Mouse (Mus musculus) hindbrain, embryonic 16.5 days (tissue): Measurements from ENCODE around the gene Ninj1. TPM values are rescaled to one million over a fixed set of nuclear protein-coding genes. Genes with fewer than 3 reads are reported as not detected.

ENCODE experiments used
- ATAC-seq: fragments of 200-750 bp; cut with Nextera tagmentation; 2 replicates; pipeline ENCODE4 v1.8.0; 2017; ENCODE audit warnings: moderate TSS enrichment, moderate library complexity
- H3K27ac ChIP-seq: fragments of 300-500 bp; sonication (generic); 2 replicates; pipeline ENCODE4 v1.5.1; 2014; ENCODE audit warnings: low read depth, mild to moderate bottlenecking, control low read depth, low read length, moderate library complexity
- H3K27me3 ChIP-seq: fragments of 300-500 bp; sonication (generic); replicated peaks from 2 replicates; pipeline ENCODE4 v1.6.1; 2014; ENCODE audit warnings: low read length; ENCODE audit not compliant: control insufficient read depth, insufficient read depth
- H3K36me3 ChIP-seq: fragments of 300-500 bp; sonication (generic); 2 replicates; pipeline ENCODE4 v1.6.1; 2014; ENCODE audit warnings: mild to moderate bottlenecking, low read length, moderate library complexity, mixed read lengths; ENCODE audit not compliant: control insufficient read depth, insufficient read depth
- H3K4me1 ChIP-seq: fragments of 300-500 bp; sonication (generic); 2 replicates; pipeline ENCODE4 v1.6.1; 2014; ENCODE audit warnings: low read depth, low read length; ENCODE audit not compliant: control insufficient read depth, insufficient read depth
- H3K4me2 ChIP-seq: fragments of 300-500 bp; sonication (generic); 2 replicates; pipeline ENCODE4 v1.6.1; 2014; ENCODE audit warnings: mild to moderate bottlenecking, low read length, control low read depth, moderate library complexity
- H3K4me3 ChIP-seq: fragments of 300-500 bp; sonication (generic); 2 replicates; pipeline ENCODE4 v1.5.1; 2014; ENCODE audit warnings: mild to moderate bottlenecking, low read length, control low read depth, moderate library complexity
- H3K9ac ChIP-seq: fragments of 300-500 bp; sonication (generic); 2 replicates; pipeline ENCODE4 v1.6.1; 2014; ENCODE audit warnings: low read depth, mild to moderate bottlenecking, control low read depth, low read length, moderate library complexity
- H3K9me3 ChIP-seq: fragments of 300-500 bp; sonication (generic); 2 replicates; pipeline ENCODE4 v1.6.1; 2014; ENCODE audit warnings: mild to moderate bottlenecking, low read length, moderate library complexity; ENCODE audit not compliant: control insufficient read depth
- WGBS: fragments of 180-500 bp; shearing (Covaris S2); extraction: QIAGEN DNeasy Blood & Tissue Kit; methylation state at CpG from one replicate; pipeline ENCODE4 v1.1.7; 2014; 5-methylcytosine and 5-hydroxymethylcytosine counted together
- polyA plus RNA-seq: library from polyadenylated mRNA; unstranded; fragments of >200 nt; fragmentation: Nextera tagmentation; extraction: Ambion mirVana; gene quantifications from 2 replicates; pipeline ENCODE4 v1.2.1, GENCODE M21; 2015

Ninj1 gene
- 35.5 and 40.2 TPM in 2 replicates for polyA plus RNA-seq

DNA sequence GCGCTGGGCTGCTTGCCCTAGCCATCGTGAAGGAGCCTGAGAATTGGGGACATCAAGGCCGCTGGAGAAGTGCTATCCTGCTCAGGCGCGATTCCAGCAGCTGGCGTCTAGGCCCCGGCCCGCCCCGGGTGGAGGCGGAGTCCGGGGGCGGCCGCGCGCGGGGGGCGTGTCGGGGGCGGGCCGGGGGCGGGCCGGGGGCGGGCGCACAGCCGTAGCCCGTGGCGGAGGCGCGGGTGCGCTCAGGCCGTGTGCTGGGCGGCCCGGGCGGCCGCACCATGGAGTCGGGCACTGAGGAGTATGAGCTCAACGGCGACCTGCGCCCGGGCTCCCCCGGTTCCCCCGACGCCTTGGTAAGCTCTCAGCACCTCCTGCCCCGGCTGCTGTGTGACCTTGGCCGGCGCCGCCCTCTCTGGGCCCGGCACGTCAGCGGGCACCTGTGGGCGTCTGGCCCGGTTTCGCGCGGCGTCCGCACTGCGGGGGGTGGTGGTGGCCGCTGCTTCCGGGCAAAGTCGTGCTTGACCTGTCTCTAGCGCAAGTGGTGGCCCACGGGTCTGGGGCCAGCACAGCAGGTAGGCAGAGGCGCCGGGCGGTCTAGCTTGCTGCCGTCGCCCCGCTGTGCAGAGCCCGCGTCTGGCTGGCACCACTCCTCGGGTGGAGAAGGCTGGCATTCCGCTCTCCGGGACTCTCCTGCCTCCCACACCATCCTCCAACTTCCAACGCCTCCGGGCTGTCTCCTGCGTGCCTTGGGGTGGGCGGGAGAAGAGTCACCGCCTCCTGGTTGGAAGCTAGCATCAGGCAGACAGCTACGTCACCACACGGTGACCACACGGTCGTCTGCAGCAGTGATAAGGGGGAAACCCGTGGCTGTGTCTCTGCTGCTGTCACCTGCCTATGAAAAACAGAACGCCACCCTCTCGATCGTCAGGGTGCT lies at the start of gene Ninj1:
Ninj1 (plus strand) TSS at position 198 of the 931 bp plus-strand sequence.
- under 1% methylated on average over 66 of the region's 87 CpGs for WGBS
- Histone ChIP-seq H3K36me3 (no peaks in the 10 kb centered on the region), H3K27ac (peak within 1 kb of the TSS; percentile 52), H3K4me2 (peak within 1 kb of the TSS; percentile 85), H3K4me1 (peaks cover 26% of the 10 kb centered on the region), H3K4me3 (peak within 1 kb of the TSS; percentile 57), H3K9ac (peak within 1 kb of the TSS; percentile 68), H3K27me3 (no peaks in the 10 kb centered on the region), H3K9me3 (no peaks in the 10 kb centered on the region)
- ATAC-seq: peak; percentile 93

DNA sequence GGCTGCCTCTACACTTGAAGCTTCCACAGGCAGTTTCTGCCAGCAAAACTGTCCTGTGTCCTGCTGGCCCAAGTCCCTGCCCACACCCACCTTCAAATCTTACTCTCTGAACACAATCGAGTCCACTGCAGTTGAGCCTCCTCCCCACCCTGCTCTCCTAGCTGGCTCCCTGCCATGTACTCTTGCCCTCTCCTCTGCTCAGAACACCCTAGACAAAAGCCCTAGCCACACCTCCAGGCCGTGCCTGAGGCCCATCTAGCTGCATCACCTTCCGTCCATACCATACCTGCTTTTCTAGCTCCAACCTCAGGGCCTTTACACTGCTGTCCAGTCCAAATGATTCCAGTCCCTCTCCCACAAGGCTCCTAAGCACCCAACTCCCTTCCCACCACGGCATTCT lies 46.7 kb upstream of the Ninj1 start:
- 55% methylated on average over 4 of the region's 4 CpGs for WGBS
- Histone ChIP-seq H3K4me3 (no peak overlapping the region), H3K9me3 (no peaks in the 10 kb centered on the region), H3K36me3 (peaks cover 6% of the 10 kb centered on the region), H3K4me1 (peaks cover 27% of the 10 kb centered on the region), H3K27me3 (no peaks in the 10 kb centered on the region), H3K4me2 (no peak overlapping the region), H3K27ac (no peak overlapping the region), H3K9ac (no peak overlapping the region)
- ATAC-seq: no peak

DNA sequence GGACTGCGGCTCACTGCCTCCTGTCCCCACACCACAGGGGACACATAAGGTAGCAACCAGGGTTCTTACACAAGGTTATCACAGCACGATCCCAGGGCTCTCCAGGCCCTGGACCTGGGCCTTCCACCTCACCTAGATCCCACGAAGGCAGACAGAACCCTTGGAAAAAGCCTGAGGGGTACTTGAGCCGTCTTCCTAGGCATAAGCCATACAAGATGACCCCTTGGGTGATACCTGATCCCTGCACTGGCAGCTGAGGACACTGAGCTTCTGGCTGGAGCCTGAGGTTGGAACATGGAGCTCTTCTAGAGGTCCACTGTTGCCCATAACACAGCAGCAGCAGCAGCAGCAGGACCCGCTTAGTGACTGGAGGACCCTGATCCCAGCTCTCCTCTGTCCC lies 44.9 kb upstream of the Ninj1 start:
- Histone ChIP-seq H3K4me2 (no peak overlapping the region), H3K27me3 (no peaks in the 10 kb centered on the region), H3K27ac (no peak overlapping the region), H3K9ac (no peak overlapping the region), H3K9me3 (no peaks in the 10 kb centered on the region), H3K4me1 (peaks cover 35% of the 10 kb centered on the region), H3K36me3 (peaks cover 6% of the 10 kb centered on the region), H3K4me3 (no peak overlapping the region)
- no peak for ATAC-seq
- WGBS: 84% methylated on average over 5 of the region's 5 CpGs

DNA sequence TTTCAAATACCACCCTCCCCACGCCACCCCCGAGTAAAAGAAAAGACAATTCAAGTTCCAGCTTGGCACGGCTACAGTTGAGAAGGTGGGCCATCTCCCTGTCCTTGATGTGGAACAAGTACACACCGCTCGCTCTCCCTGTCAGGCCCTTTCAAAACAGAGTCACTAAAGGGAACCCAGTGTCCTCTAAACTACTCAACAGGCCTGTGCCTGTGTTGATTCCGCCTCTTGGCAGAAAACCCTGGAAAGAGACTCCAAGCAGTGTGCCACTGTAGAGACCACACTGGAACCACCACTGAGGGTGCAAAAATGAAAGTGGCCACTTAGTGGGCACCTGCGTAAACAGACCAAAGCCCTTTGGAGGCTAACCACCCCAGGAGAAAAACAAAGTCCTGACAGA lies 44.0 kb upstream of the Ninj1 start:
- WGBS: 86% methylated on average over 7 of the region's 7 CpGs
- H3K4me1 ChIP-seq: peaks cover 39% of the 10 kb centered on the region
- H3K4me3 ChIP-seq: no peak overlapping the region
- peaks cover 6% of the 10 kb centered on the region for H3K36me3 ChIP-seq
- H3K27ac ChIP-seq: no peak overlapping the region
- H3K4me2 ChIP-seq: no peak overlapping the region; the same call in 1 of the 2 replicates
- H3K9me3 ChIP-seq: no peaks in the 10 kb centered on the region
- no peak for ATAC-seq
- H3K9ac ChIP-seq: no peak overlapping the region
- H3K27me3 ChIP-seq: no peaks in the 10 kb centered on the region

DNA sequence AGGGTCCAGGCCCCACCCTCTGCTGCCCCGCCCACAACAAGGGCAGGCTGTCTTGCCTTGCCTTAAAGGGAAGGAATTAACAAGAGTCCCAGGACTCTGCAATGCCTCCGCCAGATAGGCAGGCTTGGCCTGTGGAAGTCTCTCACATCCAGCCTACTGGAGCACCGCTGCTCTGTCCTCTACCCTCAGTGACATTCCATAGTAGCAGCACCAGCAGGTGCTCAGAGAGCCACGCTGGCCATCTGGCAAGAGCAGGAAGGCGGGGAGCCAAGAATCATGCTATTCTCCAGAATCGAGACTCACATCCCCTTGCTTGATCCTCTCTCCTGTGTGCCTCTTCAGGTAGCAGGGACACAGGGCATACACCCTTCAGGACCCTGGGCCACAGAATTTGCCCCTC lies 42.8 kb upstream of the Ninj1 start:
- no peaks in the 10 kb centered on the region for H3K27me3 ChIP-seq
- no peak for ATAC-seq
- no peak overlapping the region for H3K27ac ChIP-seq
- peak overlapping the region; percentile 21 for H3K4me3 ChIP-seq
- WGBS: 48% methylated on average over 6 of the region's 6 CpGs
- H3K4me1 ChIP-seq: peaks cover 40% of the 10 kb centered on the region
- peak overlapping the region; percentile 65 for H3K4me2 ChIP-seq
- peaks cover under 1% of the 10 kb centered on the region; the same call in 1 of the 2 replicates for H3K36me3 ChIP-seq
- no peaks in the 10 kb centered on the region for H3K9me3 ChIP-seq
- peak overlapping the region; percentile 50 for H3K9ac ChIP-seq

DNA sequence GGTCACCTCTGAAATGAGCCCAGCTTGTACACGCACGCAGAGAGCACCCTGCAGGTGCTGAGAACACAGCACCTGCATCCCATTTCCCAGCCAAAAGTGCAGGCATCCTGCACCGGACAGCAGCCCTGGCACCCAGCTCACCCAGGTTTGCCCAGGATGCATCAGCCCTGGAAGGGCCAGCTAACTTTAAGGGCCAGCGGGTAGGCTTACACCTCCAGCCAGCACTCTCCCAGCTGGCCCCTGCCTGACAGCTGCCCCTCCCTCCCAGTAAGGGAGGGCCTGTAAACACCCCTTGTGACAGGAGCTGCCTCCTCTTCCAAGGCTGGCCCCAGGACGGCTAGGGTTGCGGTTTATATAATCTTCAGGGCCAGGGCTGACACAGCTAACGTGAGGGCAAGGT lies 41.9 kb upstream of the Ninj1 start:
- Histone ChIP-seq H3K9me3 (no peaks in the 10 kb centered on the region), H3K27ac (no peak overlapping the region), H3K4me2 (peak overlapping the region; percentile 65), H3K36me3 (no peaks in the 10 kb centered on the region), H3K4me1 (peaks cover 40% of the 10 kb centered on the region), H3K4me3 (peak overlapping the region; percentile 56), H3K9ac (peak overlapping the region; percentile 92), H3K27me3 (0 out of 2 replicates have a peak, but pooled peaks cover 2% of the 10 kb centered on the region)
- ATAC-seq: no peak
- WGBS: 32% methylated on average over 7 of the region's 7 CpGs

DNA sequence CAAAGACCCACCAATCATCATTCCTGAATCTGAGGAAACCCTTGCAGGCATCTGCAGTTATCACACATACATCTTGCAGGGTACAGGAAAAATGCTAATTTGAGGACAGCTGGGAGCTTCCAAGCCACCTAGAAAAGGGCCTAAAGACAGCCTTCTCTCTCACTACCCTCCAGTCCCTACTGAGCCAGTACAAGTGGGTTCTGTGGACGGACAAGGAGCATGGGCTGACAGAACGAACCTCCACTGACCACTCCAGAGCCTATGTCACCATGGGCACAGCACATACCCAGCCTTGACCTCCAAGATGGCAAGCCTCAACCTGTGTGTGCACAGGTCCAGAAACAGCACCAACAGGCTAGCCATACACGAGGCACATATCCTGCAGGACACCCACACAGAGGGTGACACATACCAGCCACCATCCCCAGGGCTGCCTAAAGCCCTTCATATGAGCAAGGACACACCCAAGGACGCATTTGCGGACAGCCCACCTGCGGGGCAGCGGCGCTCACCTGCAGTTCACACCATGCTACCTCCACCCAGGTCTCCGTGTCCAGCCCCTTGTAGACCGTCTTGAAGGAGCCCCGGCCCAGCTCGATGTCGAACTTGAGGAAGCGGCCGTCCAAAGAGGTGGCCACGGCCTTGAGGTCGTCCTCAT lies 41.1 kb upstream of the Ninj1 start:
- Histone ChIP-seq H3K9me3 (no peaks in the 10 kb centered on the region), H3K9ac (peak overlapping the region; percentile 92), H3K27ac (peak overlapping the region; percentile 91), H3K4me3 (peak overlapping the region; percentile 56), H3K36me3 (no peaks in the 10 kb centered on the region), H3K4me1 (peaks cover 40% of the 10 kb centered on the region), H3K4me2 (peak overlapping the region; percentile 65), H3K27me3 (0 out of 2 replicates have a peak, but pooled peaks cover 2% of the 10 kb centered on the region)
- WGBS: 17% methylated on average over 17 of the region's 17 CpGs
- ATAC-seq: no peak

DNA sequence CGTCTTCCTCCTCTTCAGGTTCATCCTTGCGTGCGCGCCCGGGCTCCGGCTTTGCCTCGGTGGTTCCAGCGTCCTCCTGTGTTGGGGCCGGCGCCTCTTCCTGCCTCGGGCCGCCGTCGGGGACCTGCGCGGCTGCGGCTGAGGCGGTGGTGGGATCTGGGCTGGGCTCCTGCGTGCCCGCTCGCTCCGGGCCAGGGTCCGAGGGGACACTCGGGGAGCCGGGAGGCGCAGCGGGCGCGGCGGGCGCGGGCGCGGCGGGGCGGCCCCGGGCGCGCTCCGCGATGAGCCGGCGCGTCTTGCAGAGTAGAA lies 40.6 kb upstream of the Ninj1 start:
- Histone ChIP-seq H3K4me1 (peaks cover 40% of the 10 kb centered on the region), H3K9me3 (no peaks in the 10 kb centered on the region), H3K27ac (peak overlapping the region; percentile 91), H3K27me3 (0 out of 2 replicates have a peak, but pooled peaks cover 2% of the 10 kb centered on the region), H3K9ac (peak overlapping the region; percentile 92), H3K36me3 (no peaks in the 10 kb centered on the region), H3K4me2 (peak overlapping the region; percentile 65), H3K4me3 (peak overlapping the region; percentile 56)
- WGBS: under 1% methylated on average over 27 of the region's 44 CpGs
- ATAC-seq: peak; percentile 5
